Mouse (Mus musculus) MEL (cell line): ENCODE results near the gene Vps13d. TPM values are rescaled to one million over a fixed set of nuclear protein-coding genes. Genes with fewer than 3 reads are reported as not detected.

Experiments used
- DNase-seq: peaks from one replicate; pipeline ENCODE4 v3.0.0; 2011; ENCODE audit warnings: low read depth, low spot score
- H3K27ac ChIP-seq: 2 replicates; pipeline ENCODE4 v1.5.1; 2012; ENCODE audit warnings: low read depth, mild to moderate bottlenecking, control low read depth, low read length, moderate library complexity; ENCODE audit not compliant: control insufficient read depth
- H3K27me3 ChIP-seq, 2 experiments: fragments of 150-350 bp in 1 of 2; sonication (generic) in 1 of 2; 2 replicates each; pipeline ENCODE4 v1.6.1; 2012; ENCODE audit warnings: low read length in 2 of 2, mild to moderate bottlenecking in 2 of 2, improper control_type of control experiment in 1 of 2, moderate library complexity in 1 of 2; ENCODE audit not compliant: insufficient read depth in 2 of 2, control insufficient read depth in 1 of 2
- H3K36me3 ChIP-seq, 2 experiments: 2 replicates each; pipeline ENCODE4 v1.6.1; 2012 to 2014; ENCODE audit warnings: low read length in 2 of 2, improper control_type of control experiment in 1 of 2, inconsistent platforms in 1 of 2, mild to moderate bottlenecking in 1 of 2; ENCODE audit not compliant: insufficient read depth in 2 of 2, control insufficient read depth in 1 of 2
- H3K4me1 ChIP-seq, 2 experiments: fragments of 150-350 bp in 1 of 2; sonication (generic) in 1 of 2; 2 replicates each; pipeline ENCODE4 v1.6.1; 2012; ENCODE audit warnings: low read length in 2 of 2, improper control_type of control experiment in 1 of 2, mild to moderate bottlenecking in 1 of 2; ENCODE audit not compliant: insufficient read depth in 2 of 2, control insufficient read depth in 1 of 2
- H3K4me3 ChIP-seq, 2 experiments: fragments of 150-350 bp in 1 of 2; sonication (generic) in 1 of 2; 2 replicates each; pipeline ENCODE4 v1.5.1; 2012; ENCODE audit warnings: low read depth in 2 of 2, low read length in 2 of 2, mild to moderate bottlenecking in 2 of 2, moderate library complexity in 2 of 2, control low read depth in 1 of 2, improper control_type of control experiment in 1 of 2; ENCODE audit not compliant: control insufficient read depth in 1 of 2, insufficient read depth in 1 of 2
- H3K79me2 ChIP-seq: 2 replicates; pipeline ENCODE4 v1.6.1; 2012; ENCODE audit warnings: mild to moderate bottlenecking, low read length, moderate library complexity; ENCODE audit not compliant: control insufficient read depth, poor library complexity, insufficient read depth
- H3K9ac ChIP-seq: 2 replicates; pipeline ENCODE4 v1.6.1; 2012; ENCODE audit warnings: low read depth, mild to moderate bottlenecking, control low read depth, low read length, moderate library complexity; ENCODE audit not compliant: control insufficient read depth, poor library complexity, severe bottlenecking
- H3K9me3 ChIP-seq: fragments of 150-350 bp; sonication (generic); replicated peaks from 2 replicates; pipeline ENCODE4 v1.6.1; 2012; ENCODE audit warnings: mild to moderate bottlenecking, low read length, improper control_type of control experiment, moderate library complexity; ENCODE audit not compliant: insufficient read depth
- BHLHE40 ChIP-seq: IDR thresholded peaks from 2 replicates; pipeline ENCODE4 v1.6.1; 2012; ENCODE audit warnings: low read depth, mild to moderate bottlenecking, inconsistent platforms, low read length, improper control_type of control experiment, borderline replicate concordance
- CHD1 ChIP-seq: IDR thresholded peaks from 2 replicates; pipeline ENCODE4 v1.6.1; 2012; ENCODE audit warnings: low read depth, mild to moderate bottlenecking, inconsistent platforms, low read length, improper control_type of control experiment
- EP300 ChIP-seq, 2 experiments: IDR thresholded peaks; 2 replicates each; pipeline ENCODE4 v1.6.1; 2011; ENCODE audit warnings: improper control_type of control experiment in 2 of 2, low read length in 2 of 2, low read depth in 1 of 2, mild to moderate bottlenecking in 1 of 2
- GATA1 ChIP-seq: IDR thresholded peaks from 2 replicates; pipeline ENCODE4 v1.6.1; 2011; ENCODE audit warnings: low read depth, low read length, improper control_type of control experiment
- HCFC1 ChIP-seq: IDR thresholded peaks from 2 replicates; pipeline ENCODE4 v1.6.1; 2012; ENCODE audit warnings: low read depth, mild to moderate bottlenecking, inconsistent platforms, low read length, improper control_type of control experiment, moderate library complexity
- JUND ChIP-seq: IDR thresholded peaks from 2 replicates; pipeline ENCODE4 v1.6.1; 2011; ENCODE audit warnings: low read depth, mild to moderate bottlenecking, improper control_type of control experiment, low read length
- MAFK ChIP-seq: IDR thresholded peaks from 2 replicates; pipeline ENCODE4 v1.6.1; 2011; ENCODE audit warnings: low read depth, mild to moderate bottlenecking, low read length, improper control_type of control experiment, borderline replicate concordance
- MAX ChIP-seq: IDR thresholded peaks from 2 replicates; pipeline ENCODE4 v1.6.1; 2011; ENCODE audit warnings: low read length, improper control_type of control experiment
- MAZ ChIP-seq: IDR thresholded peaks from 2 replicates; pipeline ENCODE4 v1.6.1; 2012; ENCODE audit warnings: low read depth, mild to moderate bottlenecking, inconsistent platforms, low read length, improper control_type of control experiment
- MEF2A ChIP-seq: IDR thresholded peaks from 2 replicates; pipeline ENCODE4 v1.6.1; 2014; ENCODE audit warnings: low read depth, mild to moderate bottlenecking, inconsistent platforms, low read length, improper control_type of control experiment; ENCODE audit not compliant: poor library complexity, insufficient replicate concordance, severe bottlenecking; ENCODE audit errors: extremely low read depth
- MXI1 ChIP-seq: IDR thresholded peaks from 2 replicates; pipeline ENCODE4 v1.6.1; 2011; ENCODE audit warnings: mild to moderate bottlenecking, low read depth, low read length, improper control_type of control experiment
- POLR2AphosphoS5 ChIP-seq: IDR thresholded peaks from 2 replicates; pipeline ENCODE4 v1.6.1; 2012; ENCODE audit warnings: low read depth, borderline replicate concordance, mild to moderate bottlenecking, inconsistent platforms, low read length, moderate library complexity, mixed read lengths
- RAD21 ChIP-seq: IDR thresholded peaks from 2 replicates; pipeline ENCODE4 v1.6.1; 2011; ENCODE audit warnings: mild to moderate bottlenecking, low read depth, low read length, improper control_type of control experiment
- TAL1 ChIP-seq: IDR thresholded peaks from 2 replicates; pipeline ENCODE4 v1.6.1; 2012; ENCODE audit warnings: mild to moderate bottlenecking, inconsistent platforms, low read length, moderate library complexity, mixed read lengths
- TCF12 ChIP-seq: IDR thresholded peaks from 2 replicates; pipeline ENCODE4 v1.6.1; 2014; ENCODE audit warnings: low read depth, mild to moderate bottlenecking, inconsistent platforms, low read length, improper control_type of control experiment, moderate library complexity
- UBTF ChIP-seq: IDR thresholded peaks from 2 replicates; pipeline ENCODE4 v1.6.1; 2012; ENCODE audit warnings: low read depth, mild to moderate bottlenecking, inconsistent platforms, low read length, improper control_type of control experiment, moderate library complexity, borderline replicate concordance; ENCODE audit not compliant: insufficient read depth
- USF1 ChIP-seq: IDR thresholded peaks from 2 replicates; pipeline ENCODE4 v1.6.1; 2014; ENCODE audit warnings: low read depth, mild to moderate bottlenecking, inconsistent platforms, low read length, improper control_type of control experiment, moderate library complexity
- USF2 ChIP-seq, 2 experiments: IDR thresholded peaks; 2 replicates each; pipeline ENCODE4 v1.6.1; 2011 to 2012; ENCODE audit warnings: improper control_type of control experiment in 2 of 2, low read length in 2 of 2, borderline replicate concordance in 1 of 2, inconsistent platforms in 1 of 2, low read depth in 1 of 2, mild to moderate bottlenecking in 1 of 2; ENCODE audit not compliant: insufficient read depth in 1 of 2
- ZC3H11A ChIP-seq: IDR thresholded peaks from 2 replicates; pipeline ENCODE4 v1.6.1; 2012; ENCODE audit warnings: low read depth, mild to moderate bottlenecking, inconsistent platforms, low read length, improper control_type of control experiment
- ZMIZ1 ChIP-seq: IDR thresholded peaks from 2 replicates; pipeline ENCODE4 v1.6.1; 2012; ENCODE audit warnings: low read depth, mild to moderate bottlenecking, inconsistent platforms, low read length, improper control_type of control experiment, moderate library complexity
- ZNF384 ChIP-seq: IDR thresholded peaks from 2 replicates; pipeline ENCODE4 v1.6.1; 2012; ENCODE audit warnings: low read depth, mild to moderate bottlenecking, inconsistent platforms, low read length, improper control_type of control experiment
- polyA plus RNA-seq, 2 experiments: library from polyadenylated mRNA; stranded (reverse) in 1 of 2; unstranded in 1 of 2; fragments of >175 nt in 1 of 2; fragments of >200 nt in 1 of 2; gene quantifications; 2 replicates each; pipeline versions ENCODE4 v1.2.1 to v1.2.4; 2012; ENCODE audit warnings: low replicate concordance in 2 of 2, low read depth in 1 of 2; ENCODE audit not compliant: insufficient read length in 2 of 2, insufficient read depth in 1 of 2, missing spikeins in 1 of 2
- total RNA-seq: library from RNA; depleted of rRNA; stranded (reverse); fragments of 300-350 nt; gene quantifications from 2 replicates; pipeline ENCODE4 v1.2.3, GENCODE M21; 2012

Vps13d gene
- total and polyA plus RNA-seq, 3 experiments: 8.9 to 14.5 (median 13.2) TPM

- TF ChIP-seq ZC3H11A (no peak), TAL1 (no peak), GATA1 (no peak), MAZ (no peak), MAX (no peak), USF2 (IDR thresholded peaks at IDR 0.05; ENCODE audit: borderline replicate concordance in 1 of 2, insufficient read depth in 1 of 2, low read depth in 1 of 2, low read length in 2 of 2) (no peak), HCFC1 (no peak)
- Histone ChIP-seq H3K4me1 (peaks cover 7 to 12% of the 10 kb centered on the region in 2 experiments; a peak in 3 of 4 replicates), H3K9ac (no peak overlapping the region), H3K9me3 (no peaks in the 10 kb centered on the region), H3K4me3 (no peak overlapping the region), H3K27me3 (no peaks in the 10 kb centered on the region), H3K36me3 (peaks cover 2 to 9% of the 10 kb centered on the region in 2 experiments; a peak in 3 of 4 replicates), H3K79me2 (no peaks in the 10 kb centered on the region), H3K27ac (no peak overlapping the region)
- no peak for DNase-seq
Observed at GRCm38 (mm10) chr4:144983821-144984371, 210.9 kb downstream of the Vps13d start.

GRCm38 (mm10) chr4:144983228-144983744 is 211.5 kb downstream of the Vps13d start:
- H3K79me2 ChIP-seq: no peaks in the 10 kb centered on the region
- no peak overlapping the region for H3K9ac ChIP-seq
- H3K36me3 ChIP-seq: peaks cover 2 to 9% of the 10 kb centered on the region in 2 experiments; a peak in 3 of 4 replicates
- peaks cover 7 to 12% of the 10 kb centered on the region in 2 experiments; a peak in 3 of 4 replicates for H3K4me1 ChIP-seq
- no peak overlapping the region for H3K27ac ChIP-seq
- no peak overlapping the region for H3K4me3 ChIP-seq
- H3K9me3 ChIP-seq: no peaks in the 10 kb centered on the region
- TF ChIP-seq CHD1 (no peak), RAD21 (no peak)
- DNase-seq: no peak
- H3K27me3 ChIP-seq: no peaks in the 10 kb centered on the region

GRCm38 (mm10) chr4:144980811-144981551 is 213.8 kb downstream of the Vps13d start:
- DNase-seq: peak; percentile 41
- peak overlapping the region; percentile 54 for H3K27ac ChIP-seq
- H3K4me3 ChIP-seq: no peak overlapping the region
- H3K79me2 ChIP-seq: no peaks in the 10 kb centered on the region
- peaks cover 7 to 12% of the 10 kb centered on the region in 2 experiments; a peak in 3 of 4 replicates for H3K4me1 ChIP-seq
- H3K9ac ChIP-seq: no peak overlapping the region
- H3K27me3 ChIP-seq: no peaks in the 10 kb centered on the region
- peaks cover 2 to 9% of the 10 kb centered on the region in 2 experiments; a peak in 3 of 4 replicates for H3K36me3 ChIP-seq
- H3K9me3 ChIP-seq: no peaks in the 10 kb centered on the region
- TF ChIP-seq EP300 (IDR thresholded peaks at IDR 0.05; ENCODE audit: low read depth in 1 of 2, low read length in 2 of 2) (peak in 1 of 2 experiments; percentile 42; a peak in 1 of 4 replicates), ZMIZ1 (no peak), MEF2A (no peak), MXI1 (no peak), TCF12 (no peak), JUND (no peak), USF2 (IDR thresholded peaks at IDR 0.05; ENCODE audit: borderline replicate concordance in 1 of 2, insufficient read depth in 1 of 2, low read depth in 1 of 2, low read length in 2 of 2) (0 out of 4 replicates have a peak, but pooled peaks of 1 of the 2 experiments have one; percentile 16), BHLHE40 (peak; percentile 29; the same call in 1 of the 2 replicates), ZNF384 (no peak), POLR2AphosphoS5 (no peak), ZC3H11A (no peak), GATA1 (0 out of 2 replicates have a peak, but pooled peaks have one; percentile 17), USF1 (peak; percentile 77), MAFK (no peak), UBTF (no peak)
